Mouse (Mus musculus) cortical plate, adult 2 months (tissue): ENCODE data around the gene Tbc1d16. TPM values are rescaled to one million over a fixed set of nuclear protein-coding genes. Genes with fewer than 3 reads are reported as not detected.

Source experiments
- H3K27ac ChIP-seq: fragments of 200-500 bp; 2 replicates; pipeline ENCODE4 v1.5.1; 2012; ENCODE audit warnings: low read length, control low read depth, inconsistent platforms; ENCODE audit not compliant: insufficient read depth
- H3K4me1 ChIP-seq: fragments of 200-500 bp; 2 replicates; pipeline ENCODE4 v1.6.1; 2011; ENCODE audit warnings: low read length; ENCODE audit not compliant: control insufficient read depth, insufficient read depth
- H3K4me3 ChIP-seq: fragments of 200-500 bp; 2 replicates; pipeline ENCODE4 v1.5.1; 2011; ENCODE audit warnings: mild to moderate bottlenecking, low read length, control low read depth; ENCODE audit not compliant: insufficient read depth
- CTCF ChIP-seq: fragments of 200-500 bp; IDR thresholded peaks from 2 replicates; pipeline ENCODE4 v1.5.1; 2011; ENCODE audit warnings: mild to moderate bottlenecking, control low read depth, low read length; ENCODE audit not compliant: insufficient read depth; ENCODE audit errors: extremely low read depth
- POLR2A ChIP-seq: fragments of 200-500 bp; IDR thresholded peaks from 2 replicates; pipeline ENCODE4 v1.6.1; 2011; ENCODE audit warnings: mild to moderate bottlenecking, low read length, control low read depth; ENCODE audit not compliant: insufficient read depth; ENCODE audit errors: extremely low read depth
- polyA plus RNA-seq: library from polyadenylated mRNA; depleted of rRNA; stranded (reverse); fragments of >200 nt; gene quantifications from 2 replicates; pipeline ENCODE4 v1.2.3, GENCODE M21; 2012

The Tbc1d16 gene
- polyA plus RNA-seq, 1 experiment = 17.6 TPM

- Histone ChIP-seq H3K4me3 (peak overlapping the region; percentile 18; the same call in 1 of the 2 replicates), H3K27ac (no peak overlapping the region), H3K4me1 (no peaks in the 10 kb centered on the region)
- 0 out of 2 replicates have a peak, but pooled peaks have one; percentile 9 for TF ChIP-seq POLR2A
- TF ChIP-seq CTCF = no peak
Measured at GRCm38 (mm10) chr11:119237568-119238304, 9.4 kb upstream of the Tbc1d16 start.

- no peak overlapping the region for H3K27ac ChIP-seq
- TF ChIP-seq POLR2A (no peak), CTCF (no peak)
- H3K4me3 ChIP-seq = no peak overlapping the region
- no peaks in the 10 kb centered on the region for H3K4me1 ChIP-seq
Measured at GRCm38 (mm10) chr11:119237007-119237406, 8.7 kb upstream of the Tbc1d16 start.

GRCm38 (mm10) chr11:119236354-119236753 is 8.1 kb upstream of the Tbc1d16 start:
- TF ChIP-seq POLR2A (no peak), CTCF (no peak)
- H3K4me1 ChIP-seq = no peaks in the 10 kb centered on the region
- no peak overlapping the region for H3K27ac ChIP-seq
- no peak overlapping the region for H3K4me3 ChIP-seq

GRCm38 (mm10) chr11:119235596-119235995 is 7.3 kb upstream of the Tbc1d16 start:
- Histone ChIP-seq H3K27ac (no peak overlapping the region), H3K4me1 (no peaks in the 10 kb centered on the region), H3K4me3 (no peak overlapping the region)
- TF ChIP-seq CTCF (peak; percentile 40; the same call in 1 of the 2 replicates), POLR2A (no peak)

GRCm38 (mm10) chr11:119234770-119235169 is 6.5 kb upstream of the Tbc1d16 start:
- H3K27ac ChIP-seq = no peak overlapping the region
- no peak overlapping the region for H3K4me3 ChIP-seq
- H3K4me1 ChIP-seq = no peaks in the 10 kb centered on the region
- no peak for TF ChIP-seq CTCF
- no peak for TF ChIP-seq POLR2A

GRCm38 (mm10) chr11:119228846-119229626 is 737 bp upstream of the Tbc1d16 start:
- no peaks in the 10 kb centered on the region for H3K4me1 ChIP-seq
- no peak overlapping the region for H3K27ac ChIP-seq
- no peak for TF ChIP-seq POLR2A
- no peak for TF ChIP-seq CTCF
- H3K4me3 ChIP-seq = peak overlapping the region; percentile 32

GRCm38 (mm10) chr11:119227591-119227990 is 708 bp downstream of the Tbc1d16 start:
- H3K27ac ChIP-seq = no peak overlapping the region; the same call in 1 of the 2 replicates

GRCm38 (mm10) chr11:119225634-119226033 is 2.7 kb downstream of the Tbc1d16 start:
- no peak overlapping the region for H3K4me3 ChIP-seq
- no peaks in the 10 kb centered on the region for H3K4me1 ChIP-seq
- no peak overlapping the region for H3K27ac ChIP-seq
- no peak for TF ChIP-seq CTCF
- no peak for TF ChIP-seq POLR2A

More at GRCm38 (mm10) chr11:119227591-119227990, 708 bp downstream of the Tbc1d16 start:
- TF ChIP-seq POLR2A (no peak), CTCF (no peak)
- Histone ChIP-seq H3K4me1 (no peaks in the 10 kb centered on the region), H3K4me3 (peak overlapping the region; percentile 32)

GRCm38 (mm10) chr11:119224926-119225325 is 3.4 kb downstream of the Tbc1d16 start:
- H3K4me3 ChIP-seq = no peak overlapping the region

More at GRCm38 (mm10) chr11:119224926-119225325, 3.4 kb downstream of the Tbc1d16 start:
- H3K27ac ChIP-seq = no peak overlapping the region
- TF ChIP-seq POLR2A (no peak), CTCF (no peak)
- no peaks in the 10 kb centered on the region for H3K4me1 ChIP-seq
